Mouse (Mus musculus) thymus, adult 2 months (tissue): ENCODE measurements around the gene Fam209.

ENCODE experiments used
- CTCF ChIP-seq: fragments of 200-500 bp; IDR thresholded peaks from 2 replicates; pipeline ENCODE4 v1.5.1; 2012; ENCODE audit warnings: mild to moderate bottlenecking, control low read depth, low read length, moderate library complexity, borderline replicate concordance; ENCODE audit not compliant: control insufficient read depth, poor library complexity, insufficient read depth; ENCODE audit errors: extremely low read depth
- POLR2A ChIP-seq: fragments of 200-500 bp; IDR thresholded peaks from 2 replicates; pipeline ENCODE4 v1.6.1; 2012; ENCODE audit warnings: mild to moderate bottlenecking, low read length, control low read depth, moderate library complexity; ENCODE audit not compliant: control insufficient read depth, poor library complexity, insufficient read depth; ENCODE audit errors: extremely low read depth

GRCm38 (mm10) chr2:172440640-172441005 lies 31.7 kb upstream of the Fam209 start:
- TF ChIP-seq CTCF, result no peak
- TF ChIP-seq POLR2A, result no peak
